Mouse (Mus musculus) erythroblast, embryonic 14.5 days (primary cell): ENCODE results near the gene Nemp1.

ENCODE experiments used
- GATA1 ChIP-seq: IDR thresholded peaks from 2 replicates; pipeline ENCODE4 v1.6.1; 2012; ENCODE audit warnings: low read length, inconsistent platforms, mixed read lengths
- TAL1 ChIP-seq: IDR thresholded peaks from 3 replicates; pipeline ENCODE4 v1.6.1; 2012; ENCODE audit warnings: low read length, inconsistent platforms, mixed read lengths

- TF ChIP-seq TAL1 (no peak), GATA1 (no peak)
Measured at GRCm38 (mm10) chr10:127659551-127659950, 7.2 kb upstream of the Nemp1 start.
